Mouse (Mus musculus) forebrain, embryonic 14.5 days (tissue): ENCODE results near the gene Treml4. TPM values are rescaled to one million over a fixed set of nuclear protein-coding genes. Genes with fewer than 3 reads are reported as not detected.
"Not testable (repeated sequence)": the region's sequence is repeated elsewhere in the genome, so short reads cannot be mapped to it uniquely, and the experiment has no call there.

Source experiments
- ATAC-seq: fragments of 200-750 bp; cut with Nextera tagmentation; 2 replicates; pipeline ENCODE4 v1.8.0; 2017; ENCODE audit warnings: mild to moderate bottlenecking, moderate library complexity
- DNase-seq: peaks from one replicate; pipeline ENCODE4 v3.0.0-alpha.2; 2015; ENCODE audit warnings: low spot score
- H3K27ac ChIP-seq: fragments of 300-500 bp; sonication (generic); 2 replicates; pipeline ENCODE4 v1.5.1; 2014; ENCODE audit warnings: low read depth, mild to moderate bottlenecking, control low read depth, low read length, moderate library complexity
- H3K27me3 ChIP-seq: fragments of 300-500 bp; sonication (generic); replicated peaks from 2 replicates; pipeline ENCODE4 v1.6.1; 2014; ENCODE audit warnings: low read length, control low read depth, mixed read lengths; ENCODE audit not compliant: control insufficient read depth, insufficient read depth
- H3K36me3 ChIP-seq: fragments of 300-500 bp; sonication (generic); 2 replicates; pipeline ENCODE4 v1.6.1; 2014; ENCODE audit warnings: low read length, control low read depth; ENCODE audit not compliant: control insufficient read depth, insufficient read depth
- H3K4me1 ChIP-seq: fragments of 300-500 bp; sonication (generic); 2 replicates; pipeline ENCODE4 v1.6.1; 2014; ENCODE audit warnings: antibody characterized with exemption, low read length, control low read depth; ENCODE audit not compliant: control insufficient read depth, insufficient read depth
- H3K4me2 ChIP-seq: fragments of 300-500 bp; sonication (generic); 2 replicates; pipeline ENCODE4 v1.6.1; 2014; ENCODE audit warnings: mild to moderate bottlenecking, control low read depth, low read length
- H3K4me3 ChIP-seq: fragments of 300-500 bp; sonication (generic); 2 replicates; pipeline ENCODE4 v1.5.1; 2014; ENCODE audit warnings: low read depth, low read length, control low read depth
- H3K9ac ChIP-seq: fragments of 300-500 bp; sonication (generic); 2 replicates; pipeline ENCODE4 v1.6.1; 2014; ENCODE audit warnings: mild to moderate bottlenecking, low read length, control low read depth, moderate library complexity
- H3K9me3 ChIP-seq: fragments of 300-500 bp; sonication (generic); replicated peaks from 2 replicates; pipeline ENCODE4 v1.6.1; 2016; ENCODE audit warnings: low read length, control low read depth, mixed read lengths; ENCODE audit not compliant: control insufficient read depth
- WGBS: fragments of 180-500 bp; shearing (Covaris S2); extraction: QIAGEN DNeasy Blood & Tissue Kit; methylation state at CpG from one replicate; pipeline ENCODE4 v1.1.7; 2014; 5-methylcytosine and 5-hydroxymethylcytosine counted together
- polyA plus RNA-seq: library from polyadenylated mRNA; unstranded; fragments of >200 nt; fragmentation: Nextera tagmentation; extraction: Ambion mirVana; gene quantifications from 2 replicates; pipeline ENCODE4 v1.2.1, GENCODE M21; 2014

Gene Treml4
- polyA plus RNA-seq, 1 experiment from 2014 or later: 0.10 TPM

GRCm38 (mm10) chr17:48301792-48302191 is 37.7 kb downstream of the Treml4 start:
- ATAC-seq: no peak
- Histone ChIP-seq H3K4me3 (no peak overlapping the region), H3K36me3 (no peaks in the 10 kb centered on the region), H3K9ac (no peak overlapping the region), H3K27me3 (no peaks in the 10 kb centered on the region), H3K9me3 (no peaks in the 10 kb centered on the region), H3K27ac (no peak overlapping the region), H3K4me2 (no peak overlapping the region), H3K4me1 (no peaks in the 10 kb centered on the region)
- DNase-seq: no peak
- WGBS: 92% methylated on average over 5 of the region's 5 CpGs

GRCm38 (mm10) chr17:48312124-48312523 is 48.0 kb downstream of the Treml4 start:
- DNase-seq (no peak), ATAC-seq (no peak)
- H3K4me1 ChIP-seq: no peaks in the 10 kb centered on the region
- no peaks in the 10 kb centered on the region for H3K27me3 ChIP-seq
- no peak overlapping the region for H3K9ac ChIP-seq
- H3K4me3 ChIP-seq: no peak overlapping the region
- H3K36me3 ChIP-seq: no peaks in the 10 kb centered on the region
- no peaks in the 10 kb centered on the region for H3K9me3 ChIP-seq
- H3K27ac ChIP-seq: no peak overlapping the region
- no peak overlapping the region for H3K4me2 ChIP-seq
- 85% methylated on average over 2 of the region's 2 CpGs for WGBS

GRCm38 (mm10) chr17:48315905-48316579 is 51.9 kb downstream of the Treml4 start, which contains the start of gene B430306N03Rik:
Gene B430306N03Rik (plus strand): TSS chr17:48316141.
- H3K36me3 ChIP-seq, H3K4me1 ChIP-seq, H3K27me3 ChIP-seq, H3K4me3 ChIP-seq, H3K9ac ChIP-seq, DNase-seq, H3K4me2 ChIP-seq, H3K27ac ChIP-seq, H3K9me3 ChIP-seq, ATAC-seq: not testable (repeated sequence)
- 89% methylated on average over 3 of the region's 3 CpGs for WGBS

- ATAC-seq: no peak
- no peaks in the 10 kb centered on the region for H3K27me3 ChIP-seq
- H3K9me3 ChIP-seq: no peaks in the 10 kb centered on the region
- H3K4me3 ChIP-seq: no peak overlapping the region
- no peak overlapping the region for H3K27ac ChIP-seq
- no peak overlapping the region for H3K4me2 ChIP-seq
- WGBS: 92% methylated on average over 1 of the region's 1 CpGs
- H3K4me1 ChIP-seq: no peaks in the 10 kb centered on the region
- no peak overlapping the region for H3K9ac ChIP-seq
- no peaks in the 10 kb centered on the region for H3K36me3 ChIP-seq
- DNase-seq: no peak
Measured at GRCm38 (mm10) chr17:48318686-48319085, 54.6 kb downstream of the Treml4 start.

GRCm38 (mm10) chr17:48321279-48321678 is 57.2 kb downstream of the Treml4 start:
- Histone ChIP-seq H3K27me3 (no peaks in the 10 kb centered on the region), H3K9me3 (no peaks in the 10 kb centered on the region), H3K4me2 (no peak overlapping the region), H3K27ac (no peak overlapping the region), H3K4me3 (no peak overlapping the region), H3K36me3 (no peaks in the 10 kb centered on the region), H3K9ac (no peak overlapping the region), H3K4me1 (no peaks in the 10 kb centered on the region)
- ATAC-seq (no peak), DNase-seq (no peak)
- 75% methylated on average over 2 of the region's 2 CpGs for WGBS

- Histone ChIP-seq H3K27me3 (no peaks in the 10 kb centered on the region), H3K4me3 (no peak overlapping the region), H3K9me3 (no peaks in the 10 kb centered on the region), H3K36me3 (no peaks in the 10 kb centered on the region), H3K4me2 (no peak overlapping the region), H3K27ac (no peak overlapping the region), H3K4me1 (no peaks in the 10 kb centered on the region), H3K9ac (no peak overlapping the region)
- 52% methylated on average over 3 of the region's 3 CpGs for WGBS
- ATAC-seq (no peak), DNase-seq (no peak)
Measured at GRCm38 (mm10) chr17:48323236-48323635, 59.1 kb downstream of the Treml4 start.

GRCm38 (mm10) chr17:48324258-48324657 is 60.2 kb downstream of the Treml4 start:
- Histone ChIP-seq H3K36me3 (no peaks in the 10 kb centered on the region), H3K9ac (no peak overlapping the region), H3K27ac (no peak overlapping the region), H3K9me3 (no peaks in the 10 kb centered on the region), H3K4me2 (no peak overlapping the region), H3K27me3 (no peaks in the 10 kb centered on the region), H3K4me3 (no peak overlapping the region), H3K4me1 (no peaks in the 10 kb centered on the region)
- ATAC-seq (no peak), DNase-seq (no peak)
- WGBS: 92% methylated on average over 5 of the region's 5 CpGs

Other genes starting within 250 kb of the Treml4 start
- gene 1700122O11Rik, start 226.0 kb upstream of the Treml4 start, polyA plus RNA-seq: not detected in 2 replicates
- gene 1700067P10Rik, start 175.0 kb upstream of the Treml4 start, polyA plus RNA-seq: not detected in 2 replicates
- gene 9830107B12Rik, start 118.0 kb upstream of the Treml4 start, polyA plus RNA-seq: not detected in 2 replicates
- gene A530064D06Rik, start 97.0 kb upstream of the Treml4 start, polyA plus RNA-seq: not detected in 2 replicates
- not detected in 2 replicates for gene Trem1, start 31.5 kb upstream of the Treml4 start, polyA plus RNA-seq
- gene Trem3, start 16.5 kb upstream of the Treml4 start, polyA plus RNA-seq: not detected in 2 replicates
- not detected in 2 replicates for gene Treml2, start 35.2 kb downstream of the Treml4 start, polyA plus RNA-seq
- gene B430306N03Rik, start 51.8 kb downstream of the Treml4 start, polyA plus RNA-seq: 0.14 TPM in 1 of 2 replicates, not detected in the other
- 3.9 and 4.6 TPM in 2 replicates for gene Trem2, start 82.1 kb downstream of the Treml4 start, polyA plus RNA-seq
- 0.22 and 0.42 TPM in 2 replicates for gene Treml1, start 95.6 kb downstream of the Treml4 start, polyA plus RNA-seq
- 20.7 and 23.2 TPM in 2 replicates for gene Nfya, start 145.6 kb downstream of the Treml4 start, polyA plus RNA-seq
- gene Oard1, start 145.7 kb downstream of the Treml4 start, polyA plus RNA-seq: 59.2 and 73.6 TPM in 2 replicates
- 0.24 and 0.46 TPM in 2 replicates for gene Apobec2, start 168.6 kb downstream of the Treml4 start, polyA plus RNA-seq
- 1.6 and 2.6 TPM in 2 replicates for gene Tspo2, start 187.2 kb downstream of the Treml4 start, polyA plus RNA-seq
- gene Unc5cl, start 190.6 kb downstream of the Treml4 start, polyA plus RNA-seq: 0.17 and 0.50 TPM in 2 replicates